10 mouse cellular contexts compared by ENCODE assay signal in genomic region chr5:81329571-81329971, GRCm38 (mm10).
A peak's percentile ranks its signal among the peaks of the same experiment; 100 is the strongest.
DNase-seq lines count a peak whose midpoint lies in the region; ATAC-seq and TF ChIP-seq lines count a peak whose summit lies in the region.
"Had no signal": no experiment of that assay in that cellular context is flagged by ENCODE, and none has a peak within 500 bp of the region (broad histone marks: within the 10 kb centered on the region; RNA-seq: fewer than 3 reads in every experiment).

No protein-coding gene starts in this region.

- peak; percentile 71 for ATAC-seq in kidney, embryonic 15.5 days (replicated peaks; ENCODE audit: low FRiP score)
- ATAC-seq in forebrain, embryonic 13.5 days = no peak; the same call in 1 of the 2 replicates
- no peak for ATAC-seq in midbrain, embryonic 15.5 days (replicated peaks)
- ATAC-seq: liver, postnatal 0 days had no signal

- H3K4me3 ChIP-seq in kidney, embryonic 15.5 days (replicated peaks) = no peak overlapping the region
- no peak overlapping the region for H3K4me3 ChIP-seq in forebrain, embryonic 13.5 days
- H3K4me3 ChIP-seq in midbrain, embryonic 15.5 days = no peak overlapping the region
- H3K4me3 ChIP-seq: erythroblast, embryonic 14.5 days had no signal

- WGBS in kidney, embryonic 15.5 days = 34% methylated on average over 18 of the region's 18 CpGs
- 18% methylated on average over 18 of the region's 18 CpGs for WGBS in forebrain, embryonic 13.5 days
- WGBS in midbrain, embryonic 15.5 days = 23% methylated on average over 18 of the region's 18 CpGs

- H3K4me1 ChIP-seq in kidney, embryonic 15.5 days = peaks cover 4% of the 10 kb centered on the region; the same call in 1 of the 2 replicates
- no peaks in the 10 kb centered on the region; the same call in 1 of the 2 replicates for H3K4me1 ChIP-seq in forebrain, embryonic 13.5 days
- H3K4me1 ChIP-seq in midbrain, embryonic 15.5 days = peaks cover 4% of the 10 kb centered on the region; the same call in 1 of the 2 replicates

- H3K27ac ChIP-seq in kidney, embryonic 15.5 days = no peak overlapping the region
- no peak overlapping the region for H3K27ac ChIP-seq in forebrain, embryonic 13.5 days
- H3K27ac ChIP-seq in midbrain, embryonic 15.5 days = no peak overlapping the region

- H3K36me3 ChIP-seq in kidney, embryonic 15.5 days = no peaks in the 10 kb centered on the region
- H3K36me3 ChIP-seq in forebrain, embryonic 13.5 days (ENCODE audit: poor library complexity, severe bottlenecking) = no peaks in the 10 kb centered on the region
- no peaks in the 10 kb centered on the region for H3K36me3 ChIP-seq in midbrain, embryonic 15.5 days (replicated peaks)

- no peak for DNase-seq in kidney, postnatal 36 days
- no peak for DNase-seq in brain, embryonic 14.5 days (ENCODE audit: low read depth)
- no peak for DNase-seq in thymus, postnatal 0 days (ENCODE audit: low spot score)
- DNase-seq in urinary bladder, postnatal 25 days (ENCODE audit: low spot score) = no peak
- no peak for DNase-seq in urinary bladder, adult 2 months (ENCODE audit: low spot score)
- DNase-seq: liver, postnatal 0 days had no signal

- TF ChIP-seq CTCF in brain, embryonic 14.5 days (IDR thresholded peaks at IDR 0.05; ENCODE audit: borderline replicate concordance, extremely low read depth, insufficient read depth, insufficient read length) = 0 out of 2 replicates have a peak, but pooled peaks have one; percentile 11

- H3K9ac ChIP-seq in kidney, embryonic 15.5 days = no peak overlapping the region
- peak overlapping the region; percentile 30; the same call in 1 of the 2 replicates for H3K9ac ChIP-seq in forebrain, embryonic 13.5 days
- H3K9ac ChIP-seq in midbrain, embryonic 15.5 days = no peak overlapping the region
- H3K9ac ChIP-seq: liver, postnatal 0 days had no signal

- H3K9me3 ChIP-seq in kidney, embryonic 15.5 days (replicated peaks) = no peaks in the 10 kb centered on the region
- no peaks in the 10 kb centered on the region for H3K9me3 ChIP-seq in forebrain, embryonic 13.5 days (replicated peaks)
- no peaks in the 10 kb centered on the region for H3K9me3 ChIP-seq in midbrain, embryonic 15.5 days

- peak overlapping the region; percentile 38 for H3K4me2 ChIP-seq in kidney, embryonic 15.5 days
- peak overlapping the region; percentile 39; the same call in 1 of the 2 replicates for H3K4me2 ChIP-seq in forebrain, embryonic 13.5 days
- 0 out of 2 replicates have a peak overlapping the region, but pooled peaks have one; percentile 17 for H3K4me2 ChIP-seq in midbrain, embryonic 15.5 days

- no peak for TF ChIP-seq POLR2A in brain, embryonic 14.5 days (IDR thresholded peaks at IDR 0.05; ENCODE audit: borderline replicate concordance, extremely low read depth, insufficient read depth, insufficient read length, poor library complexity, severe bottlenecking)

- H3K27me3 ChIP-seq in kidney, embryonic 15.5 days = no peaks in the 10 kb centered on the region
- H3K27me3 ChIP-seq in forebrain, embryonic 13.5 days = peaks cover 25% of the 10 kb centered on the region
- no peaks in the 10 kb centered on the region for H3K27me3 ChIP-seq in midbrain, embryonic 15.5 days (replicated peaks)
